Mouse (Mus musculus) Muller cell, postnatal 12 days (primary cell): Measurements from ENCODE around the gene Magel2.

ENCODE experiments used
- DNase-seq: peaks from one replicate; pipeline ENCODE4 v3.0.0-alpha.2; 2015; ENCODE audit errors: inconsistent ontology term

The Magel2 gene

GRCm38 (mm10) chr7:62420566-62420965, 43.8 kb downstream of the Magel2 start:
- DNase-seq, result no peak

- no peak for DNase-seq
These were observed 46.4 kb downstream of the Magel2 start for GRCm38 (mm10) chr7:62423210-62423609.

- no peak for DNase-seq
These were observed 51.5 kb downstream of the Magel2 start for GRCm38 (mm10) chr7:62428337-62428736.
